Mouse (Mus musculus) G1E (cell line): ENCODE results near the gene Acot3.
"Not testable (repeated sequence)": the region's sequence is repeated elsewhere in the genome, so short reads cannot be mapped to it uniquely, and the experiment has no call there.

Experiments
- CTCF ChIP-seq: IDR thresholded peaks from 2 replicates; pipeline ENCODE4 v1.5.1; 2012; ENCODE audit warnings: low read depth, low read length, inconsistent platforms, mixed read lengths
- TAL1 ChIP-seq: conservative IDR thresholded peaks from 2 replicates; pipeline ENCODE4 v1.6.1; 2012; ENCODE audit warnings: low read depth, low read length, inconsistent platforms, mixed read lengths

GRCm38 (mm10) chr12:84038241-84038640 lies 13.7 kb upstream of the Acot3 start, which contains the start of gene Acot4:
- not testable (repeated sequence) for TF ChIP-seq CTCF, TAL1
